Mouse (Mus musculus) kidney, adult 2 months (tissue): Measurements from ENCODE around the gene Jazf1. TPM values are rescaled to one million over a fixed set of nuclear protein-coding genes. Genes with fewer than 3 reads are reported as not detected.

ENCODE experiments used
- DNase-seq: peaks from one replicate; pipeline ENCODE4 v3.0.0; 2021
- H3K27ac ChIP-seq: fragments of 200-500 bp; 2 replicates; pipeline ENCODE4 v1.5.1; 2012; ENCODE audit warnings: low read depth, low read length, control low read depth, inconsistent platforms; ENCODE audit not compliant: insufficient read depth
- H3K27me3 ChIP-seq: fragments of 200-500 bp; replicated peaks from 2 replicates; pipeline ENCODE4 v1.6.1; 2012; ENCODE audit warnings: mild to moderate bottlenecking, moderate library complexity, low read length, inconsistent platforms; ENCODE audit not compliant: control insufficient read depth, insufficient read depth
- H3K36me3 ChIP-seq: fragments of 200-500 bp; 2 replicates; pipeline ENCODE4 v1.6.1; 2012; ENCODE audit warnings: mild to moderate bottlenecking, moderate library complexity, low read length, inconsistent platforms; ENCODE audit not compliant: control insufficient read depth, insufficient read depth
- H3K4me1 ChIP-seq: fragments of 200-500 bp; 2 replicates; pipeline ENCODE4 v1.6.1; 2011; ENCODE audit warnings: low read length; ENCODE audit not compliant: control insufficient read depth, insufficient read depth
- H3K4me3 ChIP-seq: fragments of 200-500 bp; 2 replicates; pipeline ENCODE4 v1.5.1; 2011; ENCODE audit warnings: mild to moderate bottlenecking, low read depth, low read length, control low read depth; ENCODE audit not compliant: insufficient read depth
- CTCF ChIP-seq: fragments of 200-500 bp; conservative IDR thresholded peaks from 2 replicates; pipeline ENCODE4 v1.5.1; 2011; ENCODE audit warnings: low read depth, mild to moderate bottlenecking, control low read depth, low read length, moderate library complexity, mixed read lengths; ENCODE audit not compliant: insufficient read depth, insufficient read length
- POLR2A ChIP-seq: fragments of 200-500 bp; IDR thresholded peaks from one replicate; pipeline ENCODE4 v1.6.1; 2011; ENCODE audit warnings: low read depth, low read length, control low read depth
- WGBS: fragments of 180-500 bp; shearing (Covaris S2); methylation state at CpG from one replicate; pipeline ENCODE4 v1.1.7; 2018; 5-methylcytosine and 5-hydroxymethylcytosine counted together
- polyA plus RNA-seq: library from polyadenylated mRNA; depleted of rRNA; stranded (reverse); fragments of >200 nt; gene quantifications from 2 replicates; pipeline ENCODE4 v1.2.3, GENCODE M21; 2012; rRNA removed

Gene Jazf1
- polyA plus RNA-seq, 1 experiment = 0.84 TPM

- peaks cover 5% of the 10 kb centered on the region for H3K36me3 ChIP-seq
- no peak overlapping the region for H3K27ac ChIP-seq
- DNase-seq = peak; percentile 69
- no peak overlapping the region for H3K4me3 ChIP-seq
- WGBS = 47% methylated on average over 8 of the region's 8 CpGs
- no peaks in the 10 kb centered on the region for H3K27me3 ChIP-seq
- TF ChIP-seq CTCF (peak; percentile 56), POLR2A (no peak)
- H3K4me1 ChIP-seq = no peaks in the 10 kb centered on the region
Measured at GRCm38 (mm10) chr6:52724805-52725439, 343.5 kb downstream of the Jazf1 start.

Other genes starting within 250 kb of the Jazf1 start
- 0.67 and 0.90 TPM in 2 replicates for gene Creb5, start 218.6 kb upstream of the Jazf1 start, polyA plus RNA-seq